Mouse (Mus musculus): ENCODE measurements around the gene Rbfox1. TPM values are rescaled to one million over a fixed set of nuclear protein-coding genes. Genes with fewer than 3 reads are reported as not detected.
A peak's percentile ranks its signal among the peaks of the same experiment; 100 is the strongest.

Gene Rbfox1
- polyA plus RNA-seq, 1 experiment from 2014 or later, result 4.6 TPM

DNA sequence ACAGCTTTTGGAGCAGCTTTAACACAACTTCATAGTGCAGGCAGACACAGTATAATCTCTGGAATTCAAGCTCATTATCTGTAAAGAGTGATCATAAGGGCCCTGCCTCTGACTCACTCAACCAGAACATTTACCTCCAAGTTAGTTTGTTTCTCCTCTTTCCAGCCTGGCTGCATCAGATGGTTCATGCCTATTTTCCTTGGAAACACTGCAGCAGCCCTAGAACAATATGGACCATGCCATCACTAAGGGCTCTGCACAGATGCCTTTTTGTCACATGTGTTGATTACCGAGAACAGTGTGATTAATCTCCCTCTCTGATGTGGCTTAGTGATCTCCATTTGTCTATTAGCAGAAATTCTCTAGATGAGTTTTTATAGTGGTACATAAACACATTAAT lies 60.5 kb downstream of the Rbfox1 start:
- H3K4me2 ChIP-seq (ENCODE audit: low read depth, low read length, severe bottlenecking), result no peak overlapping the region
- no peak overlapping the region for H3K27ac ChIP-seq (ENCODE audit: low read depth, low read length)
- ATAC-seq (replicated peaks; ENCODE audit: low FRiP score), result no peak
- WGBS, result 67% methylated on average over 1 of the region's 1 CpGs
- H3K36me3 ChIP-seq (ENCODE audit: control insufficient read depth, insufficient read depth, low read length), result no peaks in the 10 kb centered on the region
- H3K9me3 ChIP-seq (ENCODE audit: control insufficient read depth, low read length), result no peaks in the 10 kb centered on the region
- no peaks in the 10 kb centered on the region for H3K27me3 ChIP-seq (ENCODE audit: control insufficient read depth, insufficient read depth, low read length)
- no peak for DNase-seq (ENCODE audit: low spot score)
- H3K9ac ChIP-seq (ENCODE audit: low read length), result no peak overlapping the region
- H3K4me3 ChIP-seq (ENCODE audit: low read depth, low read length), result no peak overlapping the region
- H3K4me1 ChIP-seq (replicated peaks; ENCODE audit: control insufficient read depth, insufficient read depth, low read length), result no peaks in the 10 kb centered on the region

DNA sequence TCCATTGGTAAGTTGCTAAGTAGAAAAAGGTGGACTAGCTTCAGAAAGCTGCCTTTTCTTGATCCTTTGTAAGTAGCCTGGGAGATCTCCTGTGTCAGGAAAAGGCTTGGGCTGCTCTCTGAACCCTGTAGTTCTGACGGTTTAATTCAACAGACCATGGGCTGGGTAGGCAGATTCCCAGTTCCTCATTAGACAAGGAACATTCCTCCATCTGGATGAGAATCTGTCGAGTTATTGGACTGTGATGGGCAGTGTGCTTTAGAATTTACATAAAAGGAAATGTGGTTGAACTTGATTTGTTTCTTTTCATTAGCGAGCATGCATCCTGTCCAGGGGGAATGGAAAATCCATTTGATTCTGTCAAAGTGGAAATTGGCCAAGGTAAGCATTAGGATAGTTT lies 68.0 kb downstream of the Rbfox1 start:
- Histone ChIP-seq H3K27ac (ENCODE audit: low read depth, low read length) (no peak overlapping the region), H3K4me2 (ENCODE audit: low read depth, low read length, severe bottlenecking) (no peak overlapping the region), H3K9ac (ENCODE audit: low read length) (no peak overlapping the region), H3K4me1 (replicated peaks; ENCODE audit: control insufficient read depth, insufficient read depth, low read length) (no peaks in the 10 kb centered on the region), H3K4me3 (ENCODE audit: low read depth, low read length) (no peak overlapping the region), H3K9me3 (ENCODE audit: control insufficient read depth, low read length) (no peaks in the 10 kb centered on the region), H3K27me3 (ENCODE audit: control insufficient read depth, insufficient read depth, low read length) (no peaks in the 10 kb centered on the region), H3K36me3 (ENCODE audit: control insufficient read depth, insufficient read depth, low read length) (no peaks in the 10 kb centered on the region)
- DNase-seq (ENCODE audit: low spot score) (no peak), ATAC-seq (replicated peaks; ENCODE audit: low FRiP score) (no peak)
- 84% methylated on average over 3 of the region's 3 CpGs for WGBS

DNA sequence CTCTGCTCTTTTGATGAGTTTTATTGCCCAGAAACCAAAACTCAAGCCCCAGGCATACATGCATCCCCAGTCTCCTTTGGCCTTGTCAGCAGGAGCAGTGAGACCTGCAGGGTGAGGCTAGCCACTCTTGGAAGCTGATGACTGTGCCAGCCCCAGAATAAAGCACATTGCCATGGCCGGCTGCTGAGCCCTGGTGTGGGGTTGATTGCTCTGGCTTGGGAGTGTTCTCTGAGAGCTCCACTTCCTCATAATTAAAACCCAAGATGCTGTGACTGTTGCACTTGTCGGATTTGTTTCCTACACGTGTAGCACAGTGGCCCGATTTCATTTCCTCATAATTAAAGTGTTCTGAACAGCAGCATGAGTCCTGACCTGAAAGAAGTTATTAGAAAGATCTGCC lies 72.3 kb downstream of the Rbfox1 start:
- Histone ChIP-seq H3K9me3 (ENCODE audit: control insufficient read depth, low read length) (no peaks in the 10 kb centered on the region), H3K9ac (ENCODE audit: low read length) (no peak overlapping the region), H3K27ac (ENCODE audit: low read depth, low read length) (no peak overlapping the region), H3K36me3 (ENCODE audit: control insufficient read depth, insufficient read depth, low read length) (no peaks in the 10 kb centered on the region), H3K4me1 (replicated peaks; ENCODE audit: control insufficient read depth, insufficient read depth, low read length) (no peaks in the 10 kb centered on the region), H3K4me3 (ENCODE audit: low read depth, low read length) (no peak overlapping the region), H3K27me3 (ENCODE audit: control insufficient read depth, insufficient read depth, low read length) (no peaks in the 10 kb centered on the region), H3K4me2 (ENCODE audit: low read depth, low read length, severe bottlenecking) (no peak overlapping the region)
- 80% methylated on average over 4 of the region's 4 CpGs for WGBS
- ATAC-seq (replicated peaks; ENCODE audit: low FRiP score), result no peak
- DNase-seq (ENCODE audit: low spot score), result no peak

DNA sequence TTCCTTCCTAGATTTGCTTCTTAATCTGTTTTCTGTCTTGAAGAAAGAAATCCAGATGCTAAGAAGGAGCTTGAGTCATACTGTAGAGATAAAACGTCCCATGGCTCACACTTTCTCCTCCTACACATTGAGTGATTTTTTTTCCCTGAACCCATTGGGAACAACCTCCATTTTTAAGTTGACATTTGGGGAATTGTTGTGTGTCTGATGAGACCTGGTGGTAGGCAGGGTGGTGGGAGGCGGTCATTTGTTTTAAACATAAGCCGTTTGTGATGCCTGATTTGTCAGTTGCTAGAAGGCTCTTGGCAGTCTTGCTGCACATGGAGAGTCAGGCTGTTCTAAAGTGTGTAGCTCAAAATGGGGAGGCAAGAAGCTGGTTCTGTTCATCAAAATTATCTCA lies 76.6 kb downstream of the Rbfox1 start:
- Histone ChIP-seq H3K27me3 (ENCODE audit: control insufficient read depth, insufficient read depth, low read length) (no peaks in the 10 kb centered on the region), H3K9me3 (ENCODE audit: control insufficient read depth, low read length) (no peaks in the 10 kb centered on the region), H3K4me2 (ENCODE audit: low read depth, low read length, severe bottlenecking) (no peak overlapping the region), H3K4me3 (ENCODE audit: low read depth, low read length) (no peak overlapping the region), H3K36me3 (ENCODE audit: control insufficient read depth, insufficient read depth, low read length) (no peaks in the 10 kb centered on the region), H3K27ac (ENCODE audit: low read depth, low read length) (no peak overlapping the region), H3K9ac (ENCODE audit: low read length) (no peak overlapping the region), H3K4me1 (replicated peaks; ENCODE audit: control insufficient read depth, insufficient read depth, low read length) (no peaks in the 10 kb centered on the region)
- 88% methylated on average over 3 of the region's 3 CpGs for WGBS
- DNase-seq (ENCODE audit: low spot score) (no peak), ATAC-seq (replicated peaks; ENCODE audit: low FRiP score) (no peak)

DNA sequence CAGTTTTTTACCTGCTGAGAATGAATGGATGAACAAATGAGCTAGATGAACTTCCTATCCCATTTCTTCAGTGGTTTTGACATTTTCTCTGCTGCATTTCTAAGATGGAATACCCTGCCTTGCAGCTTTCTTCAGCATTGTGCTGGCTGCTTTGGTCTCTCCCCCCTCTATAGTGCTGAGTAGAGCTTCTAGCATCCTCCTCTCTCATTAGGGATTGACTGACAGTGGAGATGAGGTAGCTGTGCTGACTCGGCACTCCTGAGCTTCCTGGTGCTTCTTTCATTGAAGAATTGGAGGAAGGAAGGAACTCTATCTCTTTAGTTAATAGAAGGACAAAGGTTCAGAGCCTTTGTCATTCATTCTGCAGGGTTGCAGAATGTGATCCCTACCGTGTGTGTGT lies 89.0 kb downstream of the Rbfox1 start:
- Histone ChIP-seq H3K9ac (ENCODE audit: low read length) (no peak overlapping the region), H3K9me3 (ENCODE audit: control insufficient read depth, low read length) (no peaks in the 10 kb centered on the region), H3K4me1 (replicated peaks; ENCODE audit: control insufficient read depth, insufficient read depth, low read length) (no peaks in the 10 kb centered on the region), H3K4me3 (ENCODE audit: low read depth, low read length) (no peak overlapping the region), H3K27ac (ENCODE audit: low read depth, low read length) (no peak overlapping the region), H3K27me3 (ENCODE audit: control insufficient read depth, insufficient read depth, low read length) (no peaks in the 10 kb centered on the region), H3K4me2 (ENCODE audit: low read depth, low read length, severe bottlenecking) (no peak overlapping the region), H3K36me3 (ENCODE audit: control insufficient read depth, insufficient read depth, low read length) (no peaks in the 10 kb centered on the region)
- DNase-seq (ENCODE audit: low spot score) (no peak), ATAC-seq (replicated peaks; ENCODE audit: low FRiP score) (no peak)
- 69% methylated on average over 2 of the region's 2 CpGs for WGBS

DNA sequence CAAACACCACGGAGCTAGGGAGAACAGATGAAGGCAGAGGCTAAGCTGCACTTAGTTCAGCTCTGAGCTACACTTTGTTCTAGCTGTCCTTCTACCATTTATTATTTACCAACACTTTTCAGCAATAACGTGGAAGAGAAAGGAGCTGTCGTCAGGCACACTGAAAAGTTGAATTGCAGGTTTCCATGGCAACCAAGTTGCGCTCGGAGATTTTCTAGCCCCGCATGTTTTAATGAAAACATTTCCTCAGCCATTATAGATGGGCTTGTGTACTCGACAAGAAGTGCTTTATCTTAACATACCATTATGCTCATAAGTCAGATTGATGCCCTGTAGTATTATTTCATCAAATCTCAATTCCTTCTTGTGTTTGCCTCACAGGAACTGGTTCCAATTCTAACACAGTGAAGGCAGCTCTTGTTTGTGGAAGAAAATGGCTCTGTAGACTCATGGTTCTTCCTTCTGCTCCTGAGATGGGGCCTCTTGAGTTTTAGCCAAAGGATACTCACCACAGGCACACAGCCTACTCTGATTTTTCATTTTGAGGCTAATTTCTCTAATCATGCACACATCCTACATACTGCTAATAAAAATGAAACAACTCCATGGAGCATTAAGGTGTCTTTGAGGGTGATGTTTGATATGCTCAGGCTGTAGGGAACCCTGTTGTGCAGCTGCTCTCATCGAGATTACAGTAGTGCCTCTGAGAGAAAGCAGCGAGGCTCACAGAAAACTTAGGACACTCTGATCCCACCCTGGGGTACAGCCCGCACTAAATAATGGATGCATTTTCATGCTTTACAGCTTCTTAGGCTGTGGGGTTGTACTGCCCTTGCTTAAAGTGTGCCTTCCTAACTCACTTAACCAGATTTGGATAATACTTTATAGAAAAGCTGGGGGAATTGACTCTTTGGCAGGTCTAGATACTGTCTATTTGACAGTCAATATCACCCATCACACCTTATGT lies 107.2 kb downstream of the Rbfox1 start:
- no peaks in the 10 kb centered on the region for H3K27me3 ChIP-seq (ENCODE audit: control insufficient read depth, insufficient read depth, low read length)
- DNase-seq (ENCODE audit: low spot score) (no peak), ATAC-seq (replicated peaks; ENCODE audit: low FRiP score) (no peak)
- H3K4me1 ChIP-seq (replicated peaks; ENCODE audit: control insufficient read depth, insufficient read depth, low read length), result peaks cover 4% of the 10 kb centered on the region; the same call in 1 of the 2 replicates
- WGBS, result 31% methylated on average over 10 of the region's 10 CpGs
- no peak overlapping the region for H3K4me3 ChIP-seq (ENCODE audit: low read depth, low read length)
- no peaks in the 10 kb centered on the region for H3K36me3 ChIP-seq (ENCODE audit: control insufficient read depth, insufficient read depth, low read length)
- H3K27ac ChIP-seq (ENCODE audit: low read depth, low read length), result no peak overlapping the region
- no peak overlapping the region for H3K9ac ChIP-seq (ENCODE audit: low read length)
- H3K9me3 ChIP-seq (ENCODE audit: control insufficient read depth, low read length), result no peaks in the 10 kb centered on the region
- H3K4me2 ChIP-seq (ENCODE audit: low read depth, low read length, severe bottlenecking), result no peak overlapping the region

DNA sequence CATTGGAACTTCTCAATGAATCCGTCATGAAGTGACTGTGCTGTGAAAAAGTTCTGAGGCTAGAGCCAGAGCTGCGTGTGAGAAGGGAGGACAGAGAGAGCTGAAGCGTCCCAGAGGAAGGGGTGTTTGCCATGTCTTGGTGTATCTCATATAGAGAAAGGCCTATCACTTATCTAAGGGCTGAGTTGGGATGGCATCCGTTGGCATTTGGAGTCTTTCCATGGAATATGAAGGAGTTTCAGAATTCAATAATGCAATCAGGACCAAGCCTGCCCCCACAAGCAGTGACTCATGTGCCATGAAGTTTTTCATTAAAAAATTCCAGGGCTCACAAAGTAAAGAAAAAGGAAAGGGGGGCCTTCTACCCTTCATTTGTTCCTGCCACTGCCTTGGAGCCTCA lies 112.0 kb downstream of the Rbfox1 start:
- Histone ChIP-seq H3K27me3 (ENCODE audit: control insufficient read depth, insufficient read depth, low read length) (no peaks in the 10 kb centered on the region), H3K9me3 (ENCODE audit: control insufficient read depth, low read length) (no peaks in the 10 kb centered on the region), H3K9ac (ENCODE audit: low read length) (no peak overlapping the region), H3K4me1 (replicated peaks; ENCODE audit: control insufficient read depth, insufficient read depth, low read length) (peaks cover 4% of the 10 kb centered on the region; the same call in 1 of the 2 replicates), H3K36me3 (ENCODE audit: control insufficient read depth, insufficient read depth, low read length) (no peaks in the 10 kb centered on the region), H3K4me3 (ENCODE audit: low read depth, low read length) (no peak overlapping the region), H3K27ac (ENCODE audit: low read depth, low read length) (no peak overlapping the region), H3K4me2 (ENCODE audit: low read depth, low read length, severe bottlenecking) (no peak overlapping the region)
- 37% methylated on average over 4 of the region's 4 CpGs for WGBS
- DNase-seq (ENCODE audit: low spot score), result no peak
- ATAC-seq (replicated peaks; ENCODE audit: low FRiP score), result peak; percentile 15; the same call in 1 of the 2 replicates

DNA sequence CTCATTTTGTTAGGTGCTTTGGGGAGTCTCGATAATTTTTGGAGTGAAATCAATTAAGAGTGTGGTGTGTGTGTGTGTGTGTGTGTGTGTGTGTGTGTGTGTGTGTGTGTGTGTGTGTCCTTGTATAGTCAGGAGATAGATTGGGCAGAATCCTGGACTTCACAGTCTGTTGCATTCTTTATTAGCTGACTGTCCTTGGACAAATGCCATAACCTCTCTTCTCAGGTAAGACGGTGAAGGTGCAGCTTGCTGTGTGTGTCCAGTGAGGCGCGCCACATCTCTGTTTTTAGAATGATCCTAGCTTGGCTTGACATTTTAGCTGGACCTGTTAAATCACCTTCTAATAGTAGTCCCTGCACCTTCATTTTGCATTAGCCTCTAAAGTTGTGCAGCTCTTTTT lies 112.5 kb downstream of the Rbfox1 start:
- Histone ChIP-seq H3K4me2 (ENCODE audit: low read depth, low read length, severe bottlenecking) (no peak overlapping the region), H3K36me3 (ENCODE audit: control insufficient read depth, insufficient read depth, low read length) (no peaks in the 10 kb centered on the region), H3K27me3 (ENCODE audit: control insufficient read depth, insufficient read depth, low read length) (no peaks in the 10 kb centered on the region), H3K9ac (ENCODE audit: low read length) (no peak overlapping the region), H3K27ac (ENCODE audit: low read depth, low read length) (no peak overlapping the region), H3K4me3 (ENCODE audit: low read depth, low read length) (no peak overlapping the region), H3K4me1 (replicated peaks; ENCODE audit: control insufficient read depth, insufficient read depth, low read length) (peaks cover 4% of the 10 kb centered on the region; the same call in 1 of the 2 replicates), H3K9me3 (ENCODE audit: control insufficient read depth, low read length) (no peaks in the 10 kb centered on the region)
- DNase-seq (ENCODE audit: low spot score), result no peak
- WGBS, result 75% methylated on average over 4 of the region's 4 CpGs
- no peak for ATAC-seq (replicated peaks; ENCODE audit: low FRiP score)

DNA sequence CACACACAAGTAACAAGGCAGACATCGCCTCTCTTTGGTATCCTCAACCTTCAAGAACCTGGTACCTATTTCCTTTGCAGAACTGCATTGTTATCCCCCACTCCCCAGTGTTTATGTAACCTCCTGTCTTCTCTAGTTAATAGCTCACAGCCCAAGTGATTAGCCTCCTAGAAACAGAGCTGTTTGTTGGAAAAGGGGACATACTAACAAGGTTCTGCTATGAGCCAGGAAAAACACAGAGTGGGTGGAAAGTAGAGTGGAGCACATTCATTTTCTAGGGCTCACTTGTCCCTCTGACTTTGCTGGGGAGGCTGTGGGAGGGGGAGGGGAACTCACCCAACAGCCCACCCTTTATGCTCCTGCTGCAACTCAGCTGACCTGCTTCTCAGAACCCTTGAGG lies 114.9 kb downstream of the Rbfox1 start:
- no peaks in the 10 kb centered on the region for H3K27me3 ChIP-seq (ENCODE audit: control insufficient read depth, insufficient read depth, low read length)
- no peaks in the 10 kb centered on the region; the same call in 1 of the 2 replicates for H3K4me1 ChIP-seq (replicated peaks; ENCODE audit: control insufficient read depth, insufficient read depth, low read length)
- H3K27ac ChIP-seq (ENCODE audit: low read depth, low read length), result no peak overlapping the region
- DNase-seq (ENCODE audit: low spot score), result no peak
- H3K9me3 ChIP-seq (ENCODE audit: control insufficient read depth, low read length), result no peaks in the 10 kb centered on the region
- no peak overlapping the region for H3K4me2 ChIP-seq (ENCODE audit: low read depth, low read length, severe bottlenecking)
- H3K9ac ChIP-seq (ENCODE audit: low read length), result no peak overlapping the region
- H3K4me3 ChIP-seq (ENCODE audit: low read depth, low read length), result no peak overlapping the region
- H3K36me3 ChIP-seq (ENCODE audit: control insufficient read depth, insufficient read depth, low read length), result no peaks in the 10 kb centered on the region
- no peak for ATAC-seq (replicated peaks; ENCODE audit: low FRiP score)
- WGBS, result 76% methylated on average over 1 of the region's 1 CpGs

Data from forebrain, embryonic 11.5 days (tissue).